Mouse (Mus musculus): ENCODE measurements around the gene Dlg4. TPM values are rescaled to one million over a fixed set of nuclear protein-coding genes. Genes with fewer than 3 reads are reported as not detected.
A peak's percentile ranks its signal among the peaks of the same experiment; 100 is the strongest.

The Dlg4 gene
- polyA plus RNA-seq, 1 experiment from 2014 or later: 15.0 TPM

GRCm38 (mm10) chr11:70028401-70029129 is 11.8 kb downstream of the Dlg4 start:
- Histone ChIP-seq H3K9me3 (ENCODE audit: control insufficient read depth, low read length) (no peaks in the 10 kb centered on the region), H3K4me3 (ENCODE audit: low read depth, low read length) (peak overlapping the region; percentile 27), H3K4me2 (ENCODE audit: low read depth) (peak overlapping the region; percentile 62), H3K9ac (ENCODE audit: low read length) (peak overlapping the region; percentile 35; the same call in 1 of the 2 replicates), H3K27ac (ENCODE audit: low read depth, low read length) (peak overlapping the region; percentile 77), H3K36me3 (ENCODE audit: control insufficient read depth, insufficient read depth, low read length) (peaks cover 8% of the 10 kb centered on the region), H3K4me1 (ENCODE audit: control insufficient read depth, insufficient read depth, low read length) (peaks cover 45% of the 10 kb centered on the region), H3K27me3 (ENCODE audit: control insufficient read depth, insufficient read depth, low read length) (no peaks in the 10 kb centered on the region)
- ATAC-seq (ENCODE audit: insufficient read depth, low FRiP score, low TSS enrichment) (peak; percentile 17; the same call in 1 of the 2 replicates), DNase-seq (ENCODE audit: low spot score) (no peak)
- WGBS: 28% methylated on average over 12 of the region's 12 CpGs

GRCm38 (mm10) chr11:70029130-70029801 is 12.5 kb downstream of the Dlg4 start:
- H3K4me3 ChIP-seq (ENCODE audit: low read depth, low read length): peak overlapping the region; percentile 27
- no peaks in the 10 kb centered on the region for H3K9me3 ChIP-seq (ENCODE audit: control insufficient read depth, low read length)
- under 1% methylated on average over 20 of the region's 20 CpGs for WGBS
- H3K27ac ChIP-seq (ENCODE audit: low read depth, low read length): peak overlapping the region; percentile 77
- H3K36me3 ChIP-seq (ENCODE audit: control insufficient read depth, insufficient read depth, low read length): peaks cover 8% of the 10 kb centered on the region
- DNase-seq (ENCODE audit: low spot score) (peak; percentile 97), ATAC-seq (ENCODE audit: insufficient read depth, low FRiP score, low TSS enrichment) (peak; percentile 95)
- peak overlapping the region; percentile 62 for H3K4me2 ChIP-seq (ENCODE audit: low read depth)
- H3K4me1 ChIP-seq (ENCODE audit: control insufficient read depth, insufficient read depth, low read length): peaks cover 41% of the 10 kb centered on the region
- peak overlapping the region; percentile 35; the same call in 1 of the 2 replicates for H3K9ac ChIP-seq (ENCODE audit: low read length)
- H3K27me3 ChIP-seq (ENCODE audit: control insufficient read depth, insufficient read depth, low read length): no peaks in the 10 kb centered on the region

- DNase-seq (ENCODE audit: low spot score): no peak
- H3K36me3 ChIP-seq (ENCODE audit: control insufficient read depth, insufficient read depth, low read length): peaks cover 8% of the 10 kb centered on the region
- no peaks in the 10 kb centered on the region for H3K27me3 ChIP-seq (ENCODE audit: control insufficient read depth, insufficient read depth, low read length)
- H3K9me3 ChIP-seq (ENCODE audit: control insufficient read depth, low read length): no peaks in the 10 kb centered on the region
- peaks cover 39% of the 10 kb centered on the region for H3K4me1 ChIP-seq (ENCODE audit: control insufficient read depth, insufficient read depth, low read length)
- WGBS: 35% methylated on average over 11 of the region's 11 CpGs
- peak; percentile 42 for ATAC-seq (ENCODE audit: insufficient read depth, low FRiP score, low TSS enrichment)
- peak overlapping the region; percentile 27 for H3K4me3 ChIP-seq (ENCODE audit: low read depth, low read length)
- H3K27ac ChIP-seq (ENCODE audit: low read depth, low read length): peak overlapping the region; percentile 77
- H3K9ac ChIP-seq (ENCODE audit: low read length): peak overlapping the region; percentile 35; the same call in 1 of the 2 replicates
- peak overlapping the region; percentile 62 for H3K4me2 ChIP-seq (ENCODE audit: low read depth)
Measured at GRCm38 (mm10) chr11:70029829-70030550, 13.2 kb downstream of the Dlg4 start.

GRCm38 (mm10) chr11:70030651-70031320 is 14.0 kb downstream of the Dlg4 start:
- Histone ChIP-seq H3K9me3 (ENCODE audit: control insufficient read depth, low read length) (no peaks in the 10 kb centered on the region), H3K4me1 (ENCODE audit: control insufficient read depth, insufficient read depth, low read length) (peaks cover 38% of the 10 kb centered on the region), H3K27me3 (ENCODE audit: control insufficient read depth, insufficient read depth, low read length) (no peaks in the 10 kb centered on the region), H3K4me3 (ENCODE audit: low read depth, low read length) (peak overlapping the region; percentile 27; the same call in 1 of the 2 replicates), H3K27ac (ENCODE audit: low read depth, low read length) (peak overlapping the region; percentile 77), H3K36me3 (ENCODE audit: control insufficient read depth, insufficient read depth, low read length) (peaks cover 8% of the 10 kb centered on the region), H3K9ac (ENCODE audit: low read length) (peak overlapping the region; percentile 35; the same call in 1 of the 2 replicates), H3K4me2 (ENCODE audit: low read depth) (peak overlapping the region; percentile 62; the same call in 1 of the 2 replicates)
- 94% methylated on average over 28 of the region's 28 CpGs for WGBS
- DNase-seq (ENCODE audit: low spot score) (no peak), ATAC-seq (ENCODE audit: insufficient read depth, low FRiP score, low TSS enrichment) (no peak)

- no peaks in the 10 kb centered on the region for H3K9me3 ChIP-seq (ENCODE audit: control insufficient read depth, low read length)
- H3K27me3 ChIP-seq (ENCODE audit: control insufficient read depth, insufficient read depth, low read length): no peaks in the 10 kb centered on the region
- H3K27ac ChIP-seq (ENCODE audit: low read depth, low read length): no peak overlapping the region
- no peak for DNase-seq (ENCODE audit: low spot score)
- H3K4me1 ChIP-seq (ENCODE audit: control insufficient read depth, insufficient read depth, low read length): peaks cover 33% of the 10 kb centered on the region
- H3K36me3 ChIP-seq (ENCODE audit: control insufficient read depth, insufficient read depth, low read length): peaks cover 8% of the 10 kb centered on the region
- ATAC-seq (ENCODE audit: insufficient read depth, low FRiP score, low TSS enrichment): no peak
- no peak overlapping the region for H3K9ac ChIP-seq (ENCODE audit: low read length)
- no peak overlapping the region for H3K4me2 ChIP-seq (ENCODE audit: low read depth)
- H3K4me3 ChIP-seq (ENCODE audit: low read depth, low read length): no peak overlapping the region
- 96% methylated on average over 11 of the region's 11 CpGs for WGBS
Measured at GRCm38 (mm10) chr11:70031321-70031670, 14.6 kb downstream of the Dlg4 start.

GRCm38 (mm10) chr11:70038174-70038573 is 21.4 kb downstream of the Dlg4 start:
- no peak for DNase-seq (ENCODE audit: low spot score)

GRCm38 (mm10) chr11:70039631-70040030 is 22.9 kb downstream of the Dlg4 start:
- H3K36me3 ChIP-seq (ENCODE audit: control insufficient read depth, insufficient read depth, low read length): peaks cover 5% of the 10 kb centered on the region; the same call in 1 of the 2 replicates
- no peak overlapping the region for H3K27ac ChIP-seq (ENCODE audit: low read depth, low read length)
- H3K9ac ChIP-seq (ENCODE audit: low read length): no peak overlapping the region
- no peaks in the 10 kb centered on the region for H3K27me3 ChIP-seq (ENCODE audit: control insufficient read depth, insufficient read depth, low read length)
- 92% methylated on average over 10 of the region's 10 CpGs for WGBS
- ATAC-seq (ENCODE audit: insufficient read depth, low FRiP score, low TSS enrichment) (no peak), DNase-seq (ENCODE audit: low spot score) (no peak)
- H3K4me1 ChIP-seq (ENCODE audit: control insufficient read depth, insufficient read depth, low read length): no peaks in the 10 kb centered on the region
- H3K4me2 ChIP-seq (ENCODE audit: low read depth): no peak overlapping the region
- no peak overlapping the region for H3K4me3 ChIP-seq (ENCODE audit: low read depth, low read length)
- no peaks in the 10 kb centered on the region for H3K9me3 ChIP-seq (ENCODE audit: control insufficient read depth, low read length)

More at GRCm38 (mm10) chr11:70038174-70038573, 21.4 kb downstream of the Dlg4 start:
- Histone ChIP-seq H3K27ac (ENCODE audit: low read depth, low read length) (no peak overlapping the region), H3K4me3 (ENCODE audit: low read depth, low read length) (no peak overlapping the region), H3K27me3 (ENCODE audit: control insufficient read depth, insufficient read depth, low read length) (no peaks in the 10 kb centered on the region), H3K4me2 (ENCODE audit: low read depth) (no peak overlapping the region), H3K4me1 (ENCODE audit: control insufficient read depth, insufficient read depth, low read length) (no peaks in the 10 kb centered on the region), H3K9me3 (ENCODE audit: control insufficient read depth, low read length) (no peaks in the 10 kb centered on the region), H3K9ac (ENCODE audit: low read length) (no peak overlapping the region), H3K36me3 (ENCODE audit: control insufficient read depth, insufficient read depth, low read length) (peaks cover 3% of the 10 kb centered on the region; the same call in 1 of the 2 replicates)
- no peak for ATAC-seq (ENCODE audit: insufficient read depth, low FRiP score, low TSS enrichment)
- 81% methylated on average over 7 of the region's 7 CpGs for WGBS

GRCm38 (mm10) chr11:70040184-70040583 is 23.4 kb downstream of the Dlg4 start:
- no peaks in the 10 kb centered on the region for H3K27me3 ChIP-seq (ENCODE audit: control insufficient read depth, insufficient read depth, low read length)
- no peaks in the 10 kb centered on the region for H3K9me3 ChIP-seq (ENCODE audit: control insufficient read depth, low read length)
- DNase-seq (ENCODE audit: low spot score) (no peak), ATAC-seq (ENCODE audit: insufficient read depth, low FRiP score, low TSS enrichment) (no peak)
- H3K4me2 ChIP-seq (ENCODE audit: low read depth): no peak overlapping the region
- no peak overlapping the region for H3K9ac ChIP-seq (ENCODE audit: low read length)
- peaks cover 5% of the 10 kb centered on the region; the same call in 1 of the 2 replicates for H3K36me3 ChIP-seq (ENCODE audit: control insufficient read depth, insufficient read depth, low read length)
- H3K4me3 ChIP-seq (ENCODE audit: low read depth, low read length): no peak overlapping the region
- H3K27ac ChIP-seq (ENCODE audit: low read depth, low read length): no peak overlapping the region
- WGBS: 90% methylated on average over 7 of the region's 7 CpGs
- no peaks in the 10 kb centered on the region for H3K4me1 ChIP-seq (ENCODE audit: control insufficient read depth, insufficient read depth, low read length)

All from neural tube, embryonic 11.5 days (tissue).